Mouse (Mus musculus): ENCODE results near the gene Cep41. TPM values are rescaled to one million over a fixed set of nuclear protein-coding genes. Genes with fewer than 3 reads are reported as not detected.

Cep41 gene
- polyA plus RNA-seq, 1 experiment from 2014 or later: 12.8 TPM

GRCm38 (mm10) chr6:30652425-30653188, 40.9 kb downstream of the Cep41 start:
- DNase-seq (ENCODE audit: low read depth, low spot score) (no peak), ATAC-seq (no peak)
- ChIA-PET CTCF (interaction anchor here (1.1 kb wide), 1 partner anchor 22 kb away, joined by 3 read pairs; no protein-coding TSS in a partner anchor), POLR2A (no interaction called here)
- in situ Hi-C loops (cut with MboI; ENCODE audit: low pct_unique_long_range_greater_than_20kb): no loop called here
- no peak for TF ChIP-seq CTCF (IDR thresholded peaks at IDR 0.05)
- H3K27me3 ChIP-seq: no peaks in the 10 kb centered on the region

DNA sequence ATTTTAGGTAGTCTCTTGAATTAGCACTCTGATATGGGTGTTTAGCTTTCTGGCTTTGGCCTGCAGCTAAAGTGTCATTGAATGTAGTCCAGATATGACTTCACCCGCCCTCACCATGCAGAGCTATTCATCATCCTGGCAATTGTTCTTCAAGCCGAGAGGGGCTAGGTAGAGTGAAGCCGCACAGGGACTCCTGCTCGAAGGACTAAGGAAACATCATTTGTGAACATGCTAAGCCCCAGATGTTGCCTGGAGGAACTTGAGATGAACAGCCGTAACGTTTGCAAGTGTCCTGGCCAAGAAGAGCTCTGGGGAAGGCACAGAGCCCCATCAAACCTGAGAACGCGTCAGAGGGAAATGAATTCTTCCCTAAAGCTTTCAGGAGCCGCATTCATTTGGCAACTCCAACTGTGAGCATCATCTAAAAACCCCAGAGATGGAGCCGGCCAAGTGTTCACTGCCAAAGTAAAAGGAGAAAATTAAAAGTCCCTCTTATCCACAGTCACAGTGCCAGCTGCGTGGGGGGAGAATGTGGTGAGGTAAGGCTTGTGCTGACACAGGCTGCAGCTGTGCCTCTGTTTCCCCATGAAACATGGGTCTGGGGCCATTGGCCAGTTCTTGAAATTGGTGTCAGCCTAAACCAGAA, 43.8 kb downstream of the Cep41 start:
- no peaks in the 10 kb centered on the region for H3K27me3 ChIP-seq
- ATAC-seq (no peak), DNase-seq (ENCODE audit: low read depth, low spot score) (no peak)
- no peak for TF ChIP-seq CTCF (IDR thresholded peaks at IDR 0.05)
- CTCF ChIA-PET: no interaction called here
- POLR2A ChIA-PET: no interaction called here
- in situ Hi-C loops (cut with MboI; ENCODE audit: low pct_unique_long_range_greater_than_20kb): no loop called here

DNA sequence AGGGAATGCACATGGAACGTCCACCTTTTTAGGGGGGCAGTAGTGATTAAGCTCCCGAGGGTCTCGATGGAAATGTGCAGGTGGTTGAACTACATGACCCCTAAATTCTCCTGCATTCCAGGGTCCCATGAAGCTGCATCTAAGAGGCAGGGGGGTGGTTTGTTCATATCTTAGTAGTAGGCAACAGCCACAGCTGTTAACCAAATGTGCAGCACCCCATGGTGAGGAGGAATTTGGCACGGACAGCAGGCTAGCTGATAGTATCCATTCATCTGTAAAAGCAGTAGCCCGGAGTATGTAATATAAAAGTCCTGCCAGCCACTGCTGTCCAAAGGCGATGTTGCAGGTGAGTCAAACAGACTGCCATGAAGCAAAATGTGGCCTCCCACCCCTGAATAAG, 48.2 kb downstream of the Cep41 start:
- TF ChIP-seq CTCF (IDR thresholded peaks at IDR 0.05): no peak
- no peaks in the 10 kb centered on the region for H3K27me3 ChIP-seq
- CTCF ChIA-PET: interaction anchor here (1.1 to 1.4 kb wide), 2 partner anchors 10 to 23 kb away, joined by 3 to 4 read pairs; no protein-coding TSS in a partner anchor
- in situ Hi-C loops (cut with MboI; ENCODE audit: low pct_unique_long_range_greater_than_20kb): no loop called here
- no peak for ATAC-seq
- DNase-seq (ENCODE audit: low read depth, low spot score): no peak
- POLR2A ChIA-PET: no interaction called here

DNA sequence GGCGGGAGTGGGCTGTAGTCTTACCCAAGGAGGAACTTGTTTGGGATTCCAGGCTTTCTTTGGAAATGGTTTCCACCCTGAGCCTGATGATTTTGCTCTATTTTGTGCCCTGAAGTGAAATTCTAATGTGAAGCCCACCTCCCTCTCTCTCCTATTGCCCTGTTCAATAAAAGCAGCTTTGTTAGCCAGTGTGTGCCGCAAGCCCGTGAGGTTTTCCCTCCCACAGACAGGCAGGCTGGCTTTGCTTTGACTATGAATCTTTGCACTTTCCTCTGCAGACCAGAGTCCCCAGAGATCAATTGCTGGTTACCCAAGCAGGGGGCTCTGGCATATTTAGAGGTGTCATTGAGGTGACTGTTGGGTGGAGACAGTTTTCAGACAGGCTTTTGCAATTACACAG, 49.1 kb downstream of the Cep41 start:
- ChIA-PET POLR2A (interaction anchor here (0.6 kb wide), 1 partner anchor 11 kb away, joined by 4 read pairs; no protein-coding TSS in a partner anchor), CTCF (interaction anchor here (1.1 kb wide), 1 partner anchor 9 kb away, joined by 3 read pairs; no protein-coding TSS in a partner anchor)
- ATAC-seq (no peak), DNase-seq (ENCODE audit: low read depth, low spot score) (no peak)
- in situ Hi-C loops (cut with MboI; ENCODE audit: low pct_unique_long_range_greater_than_20kb): no loop called here
- H3K27me3 ChIP-seq: no peaks in the 10 kb centered on the region
- TF ChIP-seq CTCF (IDR thresholded peaks at IDR 0.05): no peak

DNA sequence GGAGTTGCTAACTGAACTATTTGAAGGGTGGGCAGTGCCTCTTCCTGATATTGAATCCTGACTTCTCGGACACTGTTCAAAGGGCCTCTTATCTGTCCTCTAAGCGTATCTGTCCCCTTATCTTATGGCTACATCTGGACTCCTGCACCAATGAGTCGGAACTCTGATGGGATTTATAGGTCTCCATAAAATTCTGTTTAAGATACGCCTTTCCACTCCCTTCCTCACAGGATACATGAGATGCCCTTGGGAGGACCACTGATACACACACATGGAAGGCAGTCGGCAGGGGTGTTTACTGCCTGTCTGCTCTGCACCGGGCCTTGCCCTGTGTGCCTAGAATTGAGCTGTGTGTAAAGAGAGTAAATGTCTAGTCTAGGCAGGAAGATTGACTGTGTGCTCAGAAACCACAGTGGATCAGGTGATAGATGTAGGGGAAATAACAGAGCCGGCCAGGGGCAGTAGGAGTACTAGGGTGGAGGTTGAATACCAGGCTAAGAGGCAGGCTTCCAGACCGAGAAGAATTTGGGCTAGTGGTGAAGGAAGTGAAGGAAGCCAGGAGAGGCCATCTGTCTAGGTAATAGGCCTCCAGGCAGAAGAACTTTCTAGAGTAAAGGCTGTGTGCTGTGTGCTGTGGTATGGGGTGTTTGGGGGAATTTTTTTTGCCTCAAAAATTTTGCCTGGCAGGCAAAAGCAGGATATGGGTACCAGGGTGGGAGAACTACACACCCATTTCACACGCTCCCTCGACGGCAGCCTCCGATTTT, 49.7 kb downstream of the Cep41 start:
- ATAC-seq (no peak), DNase-seq (ENCODE audit: low read depth, low spot score) (no peak)
- POLR2A ChIA-PET: no interaction called here
- no peak for TF ChIP-seq CTCF (IDR thresholded peaks at IDR 0.05)
- in situ Hi-C loops (cut with MboI; ENCODE audit: low pct_unique_long_range_greater_than_20kb): no loop called here
- H3K27me3 ChIP-seq: no peaks in the 10 kb centered on the region
- CTCF ChIA-PET: no interaction called here

DNA sequence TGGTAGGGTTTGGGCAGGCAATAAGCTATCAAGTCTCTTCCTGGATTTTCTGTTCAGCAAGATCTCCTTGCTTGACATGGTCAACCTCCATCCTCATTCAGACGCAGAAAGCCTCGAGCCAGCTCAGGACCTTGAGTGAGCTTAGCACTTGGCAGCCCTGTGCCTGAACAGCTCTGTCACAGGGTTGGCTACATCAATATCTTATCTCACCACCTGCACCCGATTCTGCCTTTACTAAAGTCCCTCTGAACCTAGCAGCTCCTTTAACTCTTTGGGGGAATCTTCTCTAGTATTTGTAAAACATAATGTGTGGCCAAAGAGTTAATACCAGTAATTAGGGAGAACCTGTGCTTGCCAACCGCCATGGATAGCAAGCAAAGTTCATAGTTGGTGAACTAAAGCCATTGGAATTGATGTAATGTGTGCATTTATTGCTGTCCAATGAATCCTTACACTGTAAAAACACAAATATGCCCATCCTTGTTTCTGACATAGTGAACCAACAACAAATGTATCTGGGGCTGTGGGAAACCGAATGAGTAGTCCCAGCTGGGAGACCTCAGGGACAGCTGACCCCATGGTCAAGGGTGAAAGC, 54.8 kb downstream of the Cep41 start, which contains the start of gene Cpa1:
Gene Cpa1 (plus strand): TSS at position 545 of the 595 bp plus-strand sequence.
- no peak for TF ChIP-seq CTCF (IDR thresholded peaks at IDR 0.05)
- in situ Hi-C loops (cut with MboI; ENCODE audit: low pct_unique_long_range_greater_than_20kb): no loop called here
- DNase-seq (ENCODE audit: low read depth, low spot score): no peak
- ChIA-PET POLR2A (interaction anchor here (0.6 kb wide), 1 partner anchor 21 kb away, joined by 3 read pairs; no protein-coding TSS in a partner anchor), CTCF (no interaction called here)
- no peaks in the 10 kb centered on the region for H3K27me3 ChIP-seq
- no peak for ATAC-seq

DNA sequence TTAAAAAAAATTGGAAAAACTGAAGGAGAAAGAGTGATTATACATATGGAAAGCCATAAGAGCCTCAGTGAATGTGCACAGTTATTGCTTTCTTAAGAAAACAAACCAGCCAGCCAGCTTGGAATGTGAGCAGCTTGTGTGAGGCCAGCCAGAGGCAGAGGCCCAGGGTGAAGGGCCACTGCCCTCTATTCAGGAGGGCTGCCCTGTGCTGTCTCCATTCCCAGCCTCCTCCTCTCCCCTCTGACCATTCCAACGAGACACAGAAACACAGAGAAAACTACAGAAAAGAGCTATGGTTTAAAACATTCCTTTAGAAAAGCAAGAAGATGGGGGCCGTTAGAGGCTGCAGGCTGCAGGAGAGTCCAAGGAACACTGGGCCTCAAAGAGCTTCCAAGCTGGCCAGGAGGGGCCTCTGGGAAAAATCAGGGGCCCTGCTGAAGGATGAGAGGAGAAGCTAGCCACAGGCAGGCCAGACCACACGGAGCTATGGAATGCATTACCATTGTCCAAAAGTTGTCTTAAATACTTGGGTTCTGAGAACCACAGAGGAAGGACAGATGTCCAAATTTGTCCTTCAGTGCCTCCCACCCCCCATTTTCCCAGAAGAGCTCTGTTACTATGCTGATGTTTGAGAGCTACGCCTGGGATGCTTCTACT, 57.2 kb downstream of the Cep41 start:
- no peak for DNase-seq (ENCODE audit: low read depth, low spot score)
- in situ Hi-C loops (cut with MboI; ENCODE audit: low pct_unique_long_range_greater_than_20kb): no loop called here
- ATAC-seq: no peak
- ChIA-PET POLR2A (interaction anchor here (0.7 to 1.1 kb wide), 2 partner anchors 21 to 107 kb away, joined by 3 to 6 read pairs; no protein-coding TSS in a partner anchor), CTCF (interaction anchor here (1.5 kb wide), 1 partner anchor 9 kb away, joined by 3 read pairs; no protein-coding TSS in a partner anchor)
- TF ChIP-seq CTCF (IDR thresholded peaks at IDR 0.05): no peak
- H3K27me3 ChIP-seq: no peaks in the 10 kb centered on the region

- TF ChIP-seq CTCF (IDR thresholded peaks at IDR 0.05): no peak
- DNase-seq (ENCODE audit: low read depth, low spot score) (no peak), ATAC-seq (no peak)
- in situ Hi-C loops (cut with MboI; ENCODE audit: low pct_unique_long_range_greater_than_20kb): no loop called here
- POLR2A ChIA-PET: interaction anchor here (1.1 kb wide), 1 partner anchor 22 kb away, joined by 6 read pairs; no protein-coding TSS in a partner anchor
- CTCF ChIA-PET: interaction anchor here (1.5 kb wide), 1 partner anchor 10 kb away, joined by 3 read pairs; no protein-coding TSS in a partner anchor
- H3K27me3 ChIP-seq: no peaks in the 10 kb centered on the region
These were observed 58.1 kb downstream of the Cep41 start for GRCm38 (mm10) chr6:30635361-30635862.

DNA sequence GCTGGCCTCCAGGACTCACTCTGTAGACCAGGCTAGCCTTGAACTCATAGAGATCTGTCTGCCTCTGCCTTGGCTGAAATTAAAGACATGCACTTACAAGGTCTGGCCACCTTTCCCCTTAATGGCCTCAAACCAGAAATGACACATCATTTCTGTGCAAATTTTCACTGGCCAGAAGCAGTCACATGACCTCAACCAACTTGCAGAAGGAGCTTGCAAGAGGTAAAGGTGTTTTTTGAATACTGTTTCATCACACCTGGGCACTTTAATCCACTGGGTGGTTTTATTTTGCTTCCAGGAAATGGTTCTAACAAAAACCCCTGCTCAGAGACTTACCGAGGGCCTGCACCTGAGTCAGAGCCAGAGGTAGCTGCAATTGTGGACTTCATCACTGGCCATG, 63.6 kb downstream of the Cep41 start:
- in situ Hi-C loops (cut with MboI; ENCODE audit: low pct_unique_long_range_greater_than_20kb): no loop called here
- ATAC-seq (no peak), DNase-seq (ENCODE audit: low read depth, low spot score) (no peak)
- POLR2A ChIA-PET: no interaction called here
- CTCF ChIA-PET: no interaction called here
- no peaks in the 10 kb centered on the region for H3K27me3 ChIP-seq
- TF ChIP-seq CTCF (IDR thresholded peaks at IDR 0.05): no peak
